Mouse (Mus musculus): ENCODE measurements around the gene Tmem33. TPM values are rescaled to one million over a fixed set of nuclear protein-coding genes. Genes with fewer than 3 reads are reported as not detected.

Tmem33 gene
- total RNA-seq (2021) = 100 to 1,000 TPM; 100 to 104 TPM

- peak; percentile 89 to 92 for DNase-seq
Measured at GRCm38 (mm10) chr5:67260531-67261371, at the start of gene Tmem33. Tmem33 (plus strand) TSS chr5:67260565.

GRCm38 (mm10) chr5:67213168-67213567, 47.2 kb upstream of the Tmem33 start:
- no peak for DNase-seq

- DNase-seq = no peak
Measured at GRCm38 (mm10) chr5:67215121-67216030, 45.0 kb upstream of the Tmem33 start.

- DNase-seq = no peak
Measured at GRCm38 (mm10) chr5:67216031-67216778, 44.2 kb upstream of the Tmem33 start.

GRCm38 (mm10) chr5:67216779-67217095, 43.6 kb upstream of the Tmem33 start:
- DNase-seq = no peak

- no peak for DNase-seq
Measured at GRCm38 (mm10) chr5:67221901-67222300, 38.5 kb upstream of the Tmem33 start.

- DNase-seq = no peak
Measured at GRCm38 (mm10) chr5:67222440-67223390, 37.6 kb upstream of the Tmem33 start.

GRCm38 (mm10) chr5:67223391-67224121, 36.8 kb upstream of the Tmem33 start:
- no peak for DNase-seq

- DNase-seq = no peak
Measured at GRCm38 (mm10) chr5:67224122-67224502, 36.3 kb upstream of the Tmem33 start.

- DNase-seq = no peak
Measured at GRCm38 (mm10) chr5:67225758-67226157, 34.6 kb upstream of the Tmem33 start.

GRCm38 (mm10) chr5:67227261-67227660, 33.1 kb upstream of the Tmem33 start:
- no peak for DNase-seq

- DNase-seq = no peak
Measured at GRCm38 (mm10) chr5:67227682-67228444, 32.5 kb upstream of the Tmem33 start.

GRCm38 (mm10) chr5:67234682-67235081, 25.7 kb upstream of the Tmem33 start:
- DNase-seq = no peak

- no peak for DNase-seq
Measured at GRCm38 (mm10) chr5:67235462-67235861, 24.9 kb upstream of the Tmem33 start.

GRCm38 (mm10) chr5:67236601-67237000, 23.8 kb upstream of the Tmem33 start:
- DNase-seq = no peak

- no peak for DNase-seq
Measured at GRCm38 (mm10) chr5:67238303-67238702, 22.1 kb upstream of the Tmem33 start.

- DNase-seq = no peak
Measured at GRCm38 (mm10) chr5:67241713-67242112, 18.7 kb upstream of the Tmem33 start.

- DNase-seq = no peak
Measured at GRCm38 (mm10) chr5:67243231-67243630, 17.1 kb upstream of the Tmem33 start.

GRCm38 (mm10) chr5:67252261-67252660, 8.1 kb upstream of the Tmem33 start:
- DNase-seq = no peak

GRCm38 (mm10) chr5:67255664-67256063, 4.7 kb upstream of the Tmem33 start:
- DNase-seq = peak in 1 of 2 experiments; percentile 16

Data from layer of hippocampus, postnatal 36 days (tissue).